Mouse (Mus musculus): ENCODE measurements around the gene Map3k13. TPM values are rescaled to one million over a fixed set of nuclear protein-coding genes. Genes with fewer than 3 reads are reported as not detected.
A peak's percentile ranks its signal among the peaks of the same experiment; 100 is the strongest.
"Not testable (repeated sequence)": the region's sequence is repeated elsewhere in the genome, so short reads cannot be mapped to it uniquely, and the experiment has no call there.

The Map3k13 gene
- total RNA-seq (2021) (1 to 10 TPM in 1 of 2 experiments, under 1 TPM in 1; 0.84 to 1.2 TPM), polyA plus RNA-seq (2012; rRNA removed) (0.40 and 0.41 TPM in 2 replicates)
- long read RNA-seq, partial matches to known transcripts, result 0 of 10 reads
- long read RNA-seq, other reads (novel, unspliced or antisense), result 10 of 10 reads

DNA sequence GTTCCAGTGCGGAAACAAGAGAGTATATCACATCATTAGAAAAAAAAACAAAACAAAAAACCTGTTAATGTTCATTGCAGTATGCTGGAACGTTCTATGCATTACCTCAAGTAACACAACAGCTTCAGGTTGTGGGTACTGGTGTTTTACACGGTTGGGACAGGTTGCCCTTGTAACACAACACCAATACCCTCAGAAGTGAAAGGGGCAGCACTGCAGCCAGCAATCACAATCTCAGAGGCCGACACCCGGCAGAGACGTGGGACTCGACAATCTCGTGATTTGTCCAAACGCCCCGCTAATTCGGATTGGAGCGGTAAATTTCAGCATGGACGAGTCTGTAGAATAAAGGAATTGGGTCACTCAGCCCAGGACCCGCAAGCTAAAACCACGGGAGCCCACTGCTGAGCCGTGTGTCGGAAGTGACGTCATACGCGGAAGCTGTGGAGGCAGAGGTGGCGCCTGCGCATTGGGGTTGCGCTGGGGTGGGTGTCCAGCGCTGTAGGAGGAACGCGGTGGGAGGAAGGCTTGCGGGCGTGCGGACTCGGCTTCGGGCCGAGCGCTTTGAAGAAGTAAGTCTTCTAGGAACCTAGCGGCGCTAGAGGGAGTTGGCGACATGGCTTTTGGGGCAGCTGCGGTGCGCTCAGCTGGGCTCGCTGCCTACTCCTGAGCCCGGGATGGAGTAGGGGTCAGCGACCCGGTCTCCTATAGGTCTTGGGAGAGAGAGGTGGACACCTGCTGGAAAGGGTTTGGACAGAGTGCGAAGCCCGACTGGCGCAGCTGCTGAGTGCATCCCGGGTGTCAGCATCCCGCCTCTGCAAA, at the start of gene Map3k13:
Gene Map3k13, plus strand, starts transcription at position 472 of the 822 bp plus-strand sequence.
- DNase-seq, result peak; percentile 94

DNA sequence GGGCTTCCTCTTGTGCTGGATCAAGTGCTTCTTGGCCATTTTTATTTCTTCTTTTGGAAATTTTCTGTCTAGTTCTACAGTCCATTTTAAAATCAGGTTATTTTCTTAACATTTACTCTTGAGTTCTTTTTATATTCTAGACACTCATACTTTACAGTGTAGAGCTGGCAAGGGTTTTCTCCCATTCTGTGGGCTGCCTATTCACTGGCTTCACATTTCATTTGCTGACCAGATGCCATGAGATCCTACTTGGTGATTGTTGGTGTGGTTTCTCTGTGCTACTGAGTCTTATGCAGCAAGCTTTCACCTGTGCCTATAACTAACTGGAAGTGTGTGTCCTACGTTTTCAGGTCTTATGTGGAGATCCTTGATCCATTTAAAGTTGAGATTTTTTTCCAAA, 35.7 kb upstream of the Map3k13 start:
- no peak for DNase-seq

DNA sequence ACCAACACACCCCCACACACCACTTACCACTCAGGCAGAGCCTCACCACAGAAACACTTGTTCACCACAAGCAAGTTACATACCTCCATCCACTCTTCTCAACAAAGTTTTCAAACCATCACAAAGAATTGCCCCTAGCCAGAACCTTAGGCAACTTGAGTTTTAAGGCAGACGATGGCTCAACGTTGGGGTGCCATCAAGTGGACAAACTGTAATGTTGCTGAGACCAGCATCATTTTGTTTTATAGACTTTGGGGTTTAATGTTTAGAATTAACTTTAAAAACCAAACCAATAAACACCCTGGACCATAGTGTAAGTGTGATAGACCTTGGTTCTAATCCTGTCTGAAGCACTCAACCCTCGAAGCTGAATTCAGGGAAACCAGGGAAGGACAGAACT, 25.9 kb upstream of the Map3k13 start:
- no peak for DNase-seq

DNA sequence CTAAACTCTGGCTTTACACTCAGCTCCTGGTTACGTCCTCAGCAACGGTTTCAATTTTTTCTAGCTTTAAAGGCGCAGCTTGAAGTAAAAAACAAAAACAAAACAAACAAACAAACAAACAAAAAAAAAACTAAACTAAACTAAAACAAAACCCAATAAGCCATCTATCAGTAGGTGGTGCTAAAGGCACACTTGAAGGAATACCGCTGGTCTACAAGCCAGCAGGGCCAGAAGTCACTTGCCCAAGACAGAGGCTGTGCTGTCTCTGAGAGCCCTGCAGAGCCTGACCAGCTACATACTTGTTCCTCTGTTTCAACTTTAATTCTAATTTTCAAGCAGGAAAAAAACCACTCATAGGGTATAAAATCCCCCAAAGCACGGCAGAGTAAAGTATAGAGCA, 24.5 kb upstream of the Map3k13 start:
- DNase-seq, result no peak

DNA sequence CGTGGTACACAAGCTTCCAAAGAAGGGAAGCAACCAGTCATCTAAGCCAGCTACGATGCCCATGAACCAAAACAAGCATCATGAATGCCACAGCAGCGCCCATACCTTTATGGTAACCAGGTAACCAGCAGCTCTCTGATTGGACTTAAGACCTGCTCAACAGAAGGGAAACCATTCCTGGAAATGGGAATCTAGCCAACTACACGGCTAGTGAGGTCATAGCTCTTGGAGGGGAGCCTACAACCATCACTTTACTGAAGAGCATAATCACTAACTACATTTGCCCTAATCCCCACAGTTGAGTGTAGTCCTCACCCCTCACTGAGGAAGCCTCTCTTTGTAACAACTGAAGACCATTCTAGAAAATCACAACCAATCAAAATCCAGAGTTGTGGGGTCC, 19.4 kb upstream of the Map3k13 start:
- DNase-seq, result no peak

DNA sequence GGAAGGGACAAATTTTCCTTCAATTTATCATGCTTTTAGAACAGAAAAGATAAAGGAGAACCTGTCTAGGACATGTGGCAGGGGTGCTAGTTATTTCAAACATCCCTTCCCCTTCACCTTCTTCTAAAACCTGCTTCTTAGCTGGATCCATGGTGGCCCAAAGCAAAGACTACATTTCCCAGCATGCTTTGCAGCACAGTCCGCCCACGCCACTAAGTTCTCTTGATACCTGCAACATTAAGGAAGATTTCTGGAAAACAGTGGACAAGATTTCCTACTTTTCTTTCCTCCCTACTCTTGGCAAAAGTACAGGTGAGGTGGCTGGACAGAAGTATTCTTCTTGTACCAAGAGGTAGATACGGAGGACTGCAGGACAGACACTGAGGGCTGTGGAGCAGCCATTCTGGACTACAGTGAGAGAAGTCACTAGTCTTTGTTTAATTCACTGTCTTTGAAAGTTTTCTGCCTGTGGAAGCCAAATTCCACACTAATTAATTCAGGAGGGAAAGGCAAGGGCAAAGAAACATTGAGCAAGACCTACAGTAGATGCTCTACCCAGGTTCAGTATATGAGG, 15.8 kb upstream of the Map3k13 start:
- DNase-seq, result no peak

DNA sequence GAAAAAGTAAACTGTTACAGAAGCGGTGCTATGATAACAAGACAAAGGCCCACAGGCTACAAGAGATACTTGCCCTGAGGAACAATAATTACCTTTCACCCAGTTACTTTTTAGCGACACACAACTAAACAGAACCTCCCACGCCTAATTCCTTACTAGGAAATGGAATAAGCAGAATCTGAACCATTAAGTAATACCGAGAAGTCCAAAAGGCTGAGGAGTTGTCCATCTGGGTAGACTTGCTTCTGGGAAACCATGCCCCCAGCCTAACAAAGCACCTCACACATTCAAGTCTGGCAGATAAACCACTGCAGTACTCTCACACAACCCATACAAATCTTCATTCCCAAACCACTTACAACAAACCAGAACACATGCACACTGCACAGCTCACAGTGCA, 15.0 kb upstream of the Map3k13 start:
- no peak for DNase-seq

DNA sequence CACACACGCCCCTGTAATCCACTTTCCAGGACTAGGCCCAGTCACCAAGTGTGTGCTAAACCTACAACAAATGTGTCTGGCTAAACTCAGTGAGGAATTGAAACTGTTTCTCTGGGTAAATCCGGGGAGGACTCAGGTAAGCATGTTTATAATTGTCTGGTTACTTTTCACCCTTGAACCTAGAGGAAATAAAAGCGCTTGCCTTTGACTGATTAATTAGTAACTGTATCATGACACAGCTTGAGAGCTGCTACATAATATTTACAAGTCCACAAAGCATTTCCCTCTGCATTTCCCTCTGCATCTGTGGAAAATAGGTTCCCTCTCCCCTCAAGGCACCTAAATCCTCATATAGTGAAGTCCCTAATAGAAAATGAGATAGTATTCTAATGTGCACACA, 12.9 kb upstream of the Map3k13 start:
- DNase-seq, result no peak

DNA sequence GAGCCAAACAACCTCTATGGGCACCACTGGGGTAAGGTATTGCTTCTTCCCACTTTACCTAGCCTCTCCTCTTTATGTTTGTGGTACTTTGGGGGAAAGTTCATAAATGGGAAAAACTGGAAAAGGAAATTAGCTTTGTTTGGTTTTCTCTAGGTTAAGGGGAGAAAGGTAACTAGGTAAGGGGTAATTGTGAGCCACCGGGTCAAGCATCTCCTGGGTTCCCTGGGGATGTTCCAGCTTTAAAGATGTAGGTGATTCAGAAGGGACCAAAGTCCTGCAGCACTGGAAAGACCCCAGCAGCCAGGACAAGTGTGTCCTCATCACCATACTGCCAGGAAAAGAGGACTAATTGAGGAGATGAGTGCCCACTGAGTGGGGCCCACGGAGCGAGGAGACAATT, 12.3 kb upstream of the Map3k13 start:
- no peak for DNase-seq

DNA sequence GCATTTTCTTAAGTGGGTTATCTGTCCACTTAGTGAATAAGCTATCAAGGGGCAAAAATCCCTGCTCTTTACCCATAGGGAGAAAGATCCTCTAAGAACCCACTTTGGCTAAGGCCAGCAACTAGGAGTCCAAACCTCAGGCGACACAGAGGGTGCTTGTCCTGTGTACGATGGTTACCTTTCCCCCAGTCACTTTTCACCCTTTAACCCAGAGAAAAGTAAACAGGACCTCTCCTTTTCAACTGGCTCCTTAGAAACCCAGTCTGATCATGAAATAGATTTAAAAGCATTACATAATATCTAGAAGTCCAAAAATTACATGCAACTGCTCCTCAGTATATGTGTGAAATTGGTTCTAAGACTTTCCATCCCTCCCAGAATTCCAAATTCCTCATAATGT, 11.3 kb upstream of the Map3k13 start:
- DNase-seq, result no peak

DNA sequence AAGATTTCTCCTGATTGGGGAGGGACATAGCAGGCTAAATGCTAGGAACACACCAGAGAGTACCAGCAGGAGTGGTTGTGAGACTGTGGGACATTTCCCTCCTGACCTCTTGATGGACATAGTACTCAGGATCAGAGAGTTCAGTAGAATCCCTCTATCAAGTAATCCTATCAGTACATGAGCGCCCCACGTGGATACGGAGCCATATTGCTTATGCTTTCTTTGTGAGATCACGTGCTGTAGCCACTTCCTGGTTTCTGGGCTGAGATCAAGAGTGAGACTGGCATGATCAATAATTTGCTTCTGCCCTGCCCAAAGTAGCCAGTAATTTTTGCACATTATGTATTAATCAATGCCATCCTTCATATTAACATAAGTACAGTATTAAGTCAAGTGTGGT, 9.1 kb upstream of the Map3k13 start:
- no peak for DNase-seq

DNA sequence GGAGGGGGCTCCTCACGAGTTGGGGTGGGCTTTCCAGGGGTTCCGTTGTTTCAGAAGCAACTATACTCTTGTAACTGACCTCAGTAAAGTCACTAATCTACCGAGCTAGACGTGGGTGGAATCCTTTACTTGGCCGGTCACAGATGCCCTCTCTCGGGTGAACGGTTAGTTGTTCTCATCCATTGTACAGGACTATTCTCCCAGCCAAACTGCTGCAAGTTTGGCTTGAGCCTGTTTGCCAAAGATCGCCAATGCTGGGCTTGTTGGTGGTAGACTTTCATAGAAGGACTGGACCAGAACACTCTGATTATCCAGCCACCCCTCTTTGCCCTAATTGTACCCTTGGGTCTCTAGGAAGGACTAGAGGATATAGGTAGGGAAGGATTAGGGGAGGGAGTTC, 7.8 kb upstream of the Map3k13 start:
- no peak for DNase-seq

DNA sequence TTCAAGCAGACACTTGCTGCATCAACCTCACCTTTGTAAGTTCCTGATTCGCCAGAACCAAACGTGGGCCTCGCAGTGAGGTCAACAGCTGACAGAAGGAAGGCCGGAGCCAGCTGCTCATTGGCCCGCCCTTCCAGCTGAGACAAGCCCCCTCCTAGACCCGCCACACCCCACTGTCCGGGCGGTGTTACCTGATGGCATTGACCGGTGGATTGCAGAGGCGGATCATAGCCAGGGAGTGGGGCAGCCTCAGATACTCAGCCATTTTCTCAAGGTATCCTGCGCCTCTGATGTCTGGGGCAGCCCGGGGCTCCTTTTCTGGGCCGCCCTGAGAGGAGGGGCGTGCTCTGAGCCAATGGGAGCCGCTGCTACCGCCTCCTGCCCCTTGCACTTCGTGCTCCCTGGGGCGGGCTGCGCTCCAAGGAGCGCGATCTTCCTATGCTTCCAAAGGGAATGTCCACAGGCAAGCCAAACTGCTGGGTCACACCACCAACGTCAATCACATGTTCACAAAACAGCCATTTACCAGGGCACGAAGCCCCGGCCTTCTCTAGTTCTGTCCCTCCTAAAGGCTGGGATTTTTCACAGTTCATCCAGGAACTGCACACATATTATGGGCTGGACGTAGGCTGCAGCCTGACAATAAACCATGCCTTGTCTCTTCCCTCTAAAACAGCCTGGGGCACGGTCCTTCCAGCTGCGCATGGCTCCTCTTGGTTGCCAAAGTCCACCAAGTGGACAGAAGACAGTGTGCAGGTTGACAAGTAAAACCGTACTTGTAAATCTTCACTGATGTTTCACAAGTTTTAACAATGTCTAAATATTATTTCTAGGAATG, 6.4 kb upstream of the Map3k13 start, which contains the start of gene Ehhadh:
Gene Ehhadh, minus strand, starts transcription at position 292 of the 838 bp plus-strand sequence.
- peak; percentile 92 for DNase-seq

DNA sequence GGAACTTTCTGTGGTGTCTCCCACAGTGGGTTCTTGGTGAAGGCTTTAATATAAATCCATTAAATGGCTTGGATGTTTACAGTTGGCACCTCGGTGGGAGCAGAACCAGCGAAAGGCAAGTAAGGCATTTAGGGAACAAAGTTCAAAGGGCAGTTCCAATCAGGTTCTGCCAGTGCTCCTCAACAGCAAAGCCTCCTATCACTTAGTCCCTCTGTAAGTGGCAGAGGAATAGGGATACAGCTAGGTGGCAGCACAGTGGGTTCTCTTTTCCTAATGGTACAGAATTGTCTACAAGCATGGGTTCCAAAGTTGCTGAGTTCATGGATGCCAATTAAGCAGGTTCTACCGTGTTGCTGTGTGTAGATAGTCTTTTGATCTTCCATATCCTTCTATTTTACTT, 5.6 kb upstream of the Map3k13 start:
- DNase-seq, result no peak

DNA sequence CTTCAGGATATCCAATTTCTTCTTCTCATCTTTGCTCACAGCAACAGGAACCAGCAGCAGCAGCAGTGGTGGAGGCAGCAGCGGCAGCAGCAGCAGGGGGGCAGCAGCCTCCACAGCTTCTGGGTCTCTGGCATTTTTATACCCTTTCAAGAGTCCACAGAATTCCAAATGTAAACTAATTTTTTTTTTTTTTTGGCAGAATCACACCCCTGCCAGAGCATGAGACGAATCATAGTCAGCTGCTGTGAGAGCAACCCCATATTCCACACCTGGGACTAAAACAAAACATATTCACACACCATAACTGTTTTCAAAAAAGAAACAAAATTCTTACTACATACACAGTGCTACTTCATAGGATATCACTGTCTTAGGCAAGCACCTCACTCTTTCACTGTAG, 5.0 kb upstream of the Map3k13 start:
- no peak for DNase-seq

DNA sequence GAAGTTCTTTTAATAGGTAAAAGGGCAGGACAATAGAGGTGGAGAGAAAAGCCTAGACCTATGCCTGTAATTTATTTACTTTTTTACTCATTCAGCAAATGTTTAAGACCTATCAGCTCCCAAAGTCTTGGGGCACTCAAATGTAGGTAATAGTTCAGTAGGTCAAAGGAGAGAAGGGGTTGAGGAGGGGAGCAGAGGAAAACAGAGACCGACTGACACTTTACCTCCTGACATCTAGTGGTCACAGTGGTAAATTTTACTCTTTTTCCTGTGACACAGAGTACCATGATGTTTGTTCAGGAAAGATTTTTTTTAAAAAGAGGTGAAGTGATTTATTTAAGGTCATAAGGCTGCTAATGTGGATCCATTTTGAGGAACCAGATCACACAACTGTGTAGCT, 3.7 kb upstream of the Map3k13 start:
- DNase-seq, result no peak

DNA sequence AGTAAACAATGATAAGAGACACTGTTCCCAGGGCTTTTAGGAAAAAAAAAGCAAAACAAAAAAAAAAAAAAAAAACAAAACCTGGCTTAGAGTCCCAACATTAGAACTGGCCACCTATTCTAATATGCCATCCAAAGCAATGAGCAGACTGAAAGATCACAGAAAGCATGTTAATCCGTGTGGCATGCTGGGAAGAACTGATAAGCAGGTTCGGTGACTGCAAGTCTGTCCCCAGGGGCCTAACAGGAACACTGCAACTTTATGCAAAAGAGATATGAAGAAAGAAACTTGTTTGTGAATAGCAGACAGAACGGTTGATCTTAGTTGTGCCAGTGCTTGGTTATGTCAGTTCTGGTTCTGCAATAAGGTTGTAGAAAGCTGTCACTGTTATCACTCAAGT, 2.4 kb upstream of the Map3k13 start:
- DNase-seq, result no peak

DNA sequence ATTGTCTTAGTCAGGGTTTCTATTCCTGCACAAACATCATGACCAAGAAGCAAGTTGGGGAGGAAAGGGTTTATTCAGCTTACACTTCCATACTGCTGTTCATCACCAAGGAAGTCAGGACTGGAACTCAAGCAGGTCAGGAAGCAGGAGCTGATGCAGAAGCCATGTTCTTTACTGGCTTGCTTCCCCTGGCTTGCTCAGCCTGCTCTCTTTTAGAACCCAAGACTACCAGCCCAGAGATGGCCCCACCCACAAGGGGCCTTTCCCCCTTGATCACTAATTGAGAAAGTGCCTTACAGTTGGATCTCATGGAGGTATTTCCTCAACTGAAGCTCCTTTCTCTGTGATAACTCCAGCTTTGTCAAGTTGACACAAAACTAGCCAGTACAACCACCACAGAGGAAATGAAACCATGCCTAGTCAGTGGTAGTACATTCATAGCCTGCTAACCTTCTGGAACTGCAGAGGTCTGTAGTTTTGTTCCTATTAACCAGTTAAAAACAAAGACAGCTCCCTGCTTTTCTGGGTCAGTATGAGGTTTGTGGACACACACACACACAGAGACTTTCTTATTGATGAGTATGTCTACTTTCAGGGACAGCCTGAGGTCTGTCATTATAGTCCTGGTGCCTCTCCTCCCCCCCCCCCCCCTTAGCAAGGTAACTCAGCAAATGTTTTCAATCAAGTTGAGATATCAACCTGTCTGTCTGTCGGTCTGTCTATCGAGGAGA, 901 bp upstream of the Map3k13 start:
- not testable (repeated sequence) for DNase-seq

DNA sequence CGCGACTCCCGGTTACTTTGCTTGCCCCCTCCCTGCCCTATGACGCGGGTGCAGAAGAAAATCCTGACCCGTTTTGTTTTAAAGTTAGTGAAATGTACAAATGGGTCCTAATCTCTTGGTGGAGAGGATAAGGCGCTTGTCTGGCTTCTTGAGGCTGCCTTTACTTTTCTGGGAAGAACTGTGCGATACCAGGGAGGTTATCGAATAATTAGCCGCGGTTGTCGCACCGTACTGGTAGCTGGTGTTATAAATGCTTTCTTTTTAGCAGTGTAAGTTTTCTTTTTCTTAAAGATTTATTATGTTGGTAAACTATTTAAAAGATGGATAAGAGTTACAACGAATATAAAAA, 525 bp downstream of the Map3k13 start:
- DNase-seq, result no peak

DNA sequence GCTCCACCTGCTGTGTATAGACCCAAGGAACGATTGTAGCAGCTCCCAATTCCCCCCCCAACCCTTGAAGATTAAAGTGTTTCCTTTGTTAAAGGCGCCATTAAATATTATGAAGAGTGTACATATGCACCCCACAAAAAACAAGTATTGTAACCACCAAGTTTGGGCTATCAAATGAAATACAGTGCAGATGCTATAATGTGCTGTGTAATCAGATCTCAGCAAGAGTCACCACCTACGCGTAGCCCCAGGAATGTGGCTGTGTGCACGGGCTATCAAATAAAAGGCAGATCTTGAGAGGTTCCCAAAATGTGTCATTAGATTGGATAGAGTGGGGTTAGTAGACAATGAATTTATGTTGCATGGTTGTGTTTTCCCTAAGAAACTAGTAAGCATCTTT, 925 bp downstream of the Map3k13 start:
- no peak for DNase-seq

DNA sequence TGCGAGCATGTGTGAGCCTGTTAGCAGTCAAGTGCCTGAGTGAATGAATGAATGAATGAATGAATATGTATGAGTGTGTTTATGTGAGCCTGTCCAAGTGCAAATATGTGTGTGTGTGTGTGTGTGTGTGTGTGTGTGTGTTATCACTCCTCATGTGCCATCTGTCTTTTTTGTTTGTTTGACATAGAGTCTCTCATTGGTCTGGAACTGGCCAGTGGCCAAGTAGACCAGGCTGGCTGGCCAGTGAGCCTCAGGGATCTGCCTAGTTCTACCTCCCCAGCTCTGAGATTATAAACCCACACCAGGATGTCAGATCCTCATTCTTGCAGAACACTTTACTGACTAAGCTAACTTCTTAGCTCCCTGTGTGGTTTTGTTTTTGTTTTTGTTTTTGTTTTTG, 10.1 kb downstream of the Map3k13 start:
- no peak for DNase-seq

DNA sequence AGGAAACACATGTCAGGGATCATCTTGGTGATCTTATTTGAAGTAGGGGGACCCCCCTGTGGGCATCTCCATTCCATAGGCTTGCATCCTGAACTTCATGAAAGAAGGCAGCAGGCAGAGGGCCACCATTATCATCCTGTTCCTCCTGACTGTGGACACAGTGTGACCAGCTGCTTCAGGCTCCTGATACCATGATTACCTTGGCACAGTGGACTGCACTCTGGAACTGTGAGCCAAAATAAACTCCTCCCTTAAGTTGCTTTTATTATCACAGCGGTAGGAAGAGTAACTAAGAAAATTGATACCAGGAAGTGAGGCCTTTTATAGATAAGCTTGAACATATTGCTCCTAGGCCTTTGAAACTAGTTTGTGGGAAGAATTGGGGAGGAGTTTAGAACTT, 12.7 kb downstream of the Map3k13 start:
- DNase-seq, result no peak

Data from adrenal gland, adult 2 months (tissue).